Mouse (Mus musculus): ENCODE data around the gene Abcc12.

Gene Abcc12

GRCm38 (mm10) chr8:86527336-86528029 is 53.0 kb downstream of the Abcc12 start:
- in situ Hi-C loops (cut with MboI; ENCODE audit: low sequenced_read_pairs): no loop called here

- in situ Hi-C loops (cut with MboI; ENCODE audit: low sequenced_read_pairs): no loop called here
These were observed 53.7 kb downstream of the Abcc12 start for GRCm38 (mm10) chr8:86526808-86527207.

- in situ Hi-C loops (cut with MboI; ENCODE audit: low sequenced_read_pairs): no loop called here
These were observed 66.3 kb downstream of the Abcc12 start for GRCm38 (mm10) chr8:86514203-86514602.

GRCm38 (mm10) chr8:86512886-86513285 is 67.6 kb downstream of the Abcc12 start:
- in situ Hi-C loops (cut with MboI; ENCODE audit: low sequenced_read_pairs): no loop called here

- in situ Hi-C loops (cut with MboI; ENCODE audit: low sequenced_read_pairs): no loop called here
These were observed 68.2 kb downstream of the Abcc12 start for GRCm38 (mm10) chr8:86512131-86512792.

- in situ Hi-C loops (cut with MboI; ENCODE audit: low sequenced_read_pairs): no loop called here
These were observed 79.1 kb downstream of the Abcc12 start for GRCm38 (mm10) chr8:86501341-86501740.

- in situ Hi-C loops (cut with MboI; ENCODE audit: low sequenced_read_pairs): no loop called here
These were observed 85.4 kb downstream of the Abcc12 start for GRCm38 (mm10) chr8:86495056-86495455.

- in situ Hi-C loops (cut with MboI; ENCODE audit: low sequenced_read_pairs): no loop called here
These were observed 86.6 kb downstream of the Abcc12 start for GRCm38 (mm10) chr8:86493841-86494240.

- in situ Hi-C loops (cut with MboI; ENCODE audit: low sequenced_read_pairs): no loop called here
These were observed 95.1 kb downstream of the Abcc12 start for GRCm38 (mm10) chr8:86485411-86485810.

GRCm38 (mm10) chr8:86484244-86484643 is 96.2 kb downstream of the Abcc12 start:
- in situ Hi-C loops (cut with MboI; ENCODE audit: low sequenced_read_pairs): no loop called here

- in situ Hi-C loops (cut with MboI; ENCODE audit: low sequenced_read_pairs): no loop called here
These were observed 98.4 kb downstream of the Abcc12 start for GRCm38 (mm10) chr8:86482116-86482515.

GRCm38 (mm10) chr8:86475711-86476438 is 104.6 kb downstream of the Abcc12 start:
- in situ Hi-C loops (cut with MboI; ENCODE audit: low sequenced_read_pairs): no loop called here

- in situ Hi-C loops (cut with MboI; ENCODE audit: low sequenced_read_pairs): no loop called here
These were observed 106.0 kb downstream of the Abcc12 start for GRCm38 (mm10) chr8:86474461-86474860.

GRCm38 (mm10) chr8:86473121-86473520 is 107.4 kb downstream of the Abcc12 start:
- in situ Hi-C loops (cut with MboI; ENCODE audit: low sequenced_read_pairs): no loop called here

- in situ Hi-C loops (cut with MboI; ENCODE audit: low sequenced_read_pairs): no loop called here
These were observed 109.8 kb downstream of the Abcc12 start for GRCm38 (mm10) chr8:86470717-86471116.

- in situ Hi-C loops (cut with MboI; ENCODE audit: low sequenced_read_pairs): no loop called here
These were observed 117.3 kb downstream of the Abcc12 start for GRCm38 (mm10) chr8:86463215-86463614.

- in situ Hi-C loops (cut with MboI; ENCODE audit: low sequenced_read_pairs): no loop called here
These were observed 120.1 kb downstream of the Abcc12 start for GRCm38 (mm10) chr8:86460372-86460771.

- in situ Hi-C loops (cut with MboI; ENCODE audit: low sequenced_read_pairs): no loop called here
These were observed 126.6 kb downstream of the Abcc12 start for GRCm38 (mm10) chr8:86453697-86454480.

- in situ Hi-C loops (cut with MboI; ENCODE audit: low sequenced_read_pairs): no loop called here
These were observed 130.5 kb downstream of the Abcc12 start for GRCm38 (mm10) chr8:86449870-86450515.

- in situ Hi-C loops (cut with MboI; ENCODE audit: low sequenced_read_pairs): no loop called here
These were observed 135.0 kb downstream of the Abcc12 start for GRCm38 (mm10) chr8:86445516-86445915.

GRCm38 (mm10) chr8:86443744-86444143 is 136.7 kb downstream of the Abcc12 start:
- in situ Hi-C loops (cut with MboI; ENCODE audit: low sequenced_read_pairs): no loop called here
